Mouse (Mus musculus) small intestine, adult 2 months (tissue): ENCODE measurements at regions not wholly inside any gene's neighbourhood (a gene's known extent, or its start where the extent isn't known, plus 50 kb on each side); places are given as distances from the start of the nearest gene placed in this dataset.

Experiments
- H3K27ac ChIP-seq: fragments of 200-500 bp; 2 replicates; pipeline ENCODE4 v1.5.1; 2012; ENCODE audit warnings: low read depth, low read length, control low read depth, inconsistent platforms; ENCODE audit not compliant: insufficient read depth
- H3K27me3 ChIP-seq: fragments of 200-500 bp; 2 replicates; pipeline ENCODE4 v1.6.1; 2012; ENCODE audit warnings: mild to moderate bottlenecking, moderate library complexity, low read length, inconsistent platforms; ENCODE audit not compliant: control insufficient read depth, insufficient read depth
- H3K36me3 ChIP-seq: fragments of 200-500 bp; 2 replicates; pipeline ENCODE4 v1.6.1; 2012; ENCODE audit warnings: mild to moderate bottlenecking, low read length, control low read depth, inconsistent platforms; ENCODE audit not compliant: control insufficient read depth, insufficient read depth
- H3K4me1 ChIP-seq: fragments of 200-500 bp; 2 replicates; pipeline ENCODE4 v1.6.1; 2012; ENCODE audit warnings: low read length, inconsistent platforms, mixed read lengths; ENCODE audit not compliant: control insufficient read depth, insufficient read depth, insufficient read length
- H3K4me3 ChIP-seq: fragments of 200-500 bp; 2 replicates; pipeline ENCODE4 v1.5.1; 2012; ENCODE audit warnings: low read depth, mild to moderate bottlenecking, control low read depth, inconsistent platforms, low read length, moderate library complexity
- CTCF ChIP-seq: fragments of 200-500 bp; IDR thresholded peaks from 2 replicates; pipeline ENCODE4 v1.5.1; 2012; ENCODE audit warnings: low read depth, mild to moderate bottlenecking, control low read depth, inconsistent platforms, low read length, moderate library complexity, mixed read lengths; ENCODE audit not compliant: insufficient replicate concordance, insufficient read length; ENCODE audit errors: extremely low read depth
- POLR2A ChIP-seq: fragments of 200-500 bp; IDR thresholded peaks from 2 replicates; pipeline ENCODE4 v1.6.1; 2012; ENCODE audit warnings: low read depth, mild to moderate bottlenecking, control low read depth, inconsistent platforms, low read length, moderate library complexity
- WGBS: fragments of 180-500 bp; shearing (Covaris S2); methylation state at CpG from one replicate; pipeline ENCODE4 v1.1.7; 2018; 5-methylcytosine and 5-hydroxymethylcytosine counted together

GRCm38 (mm10) chr11:111177516-111177915 lies 111.6 kb downstream of the Kcnj2 start:
- TF ChIP-seq POLR2A (no peak), CTCF (no peak)
- WGBS, result 71% methylated on average over 4 of the region's 4 CpGs
- Histone ChIP-seq H3K4me1 (no peaks in the 10 kb centered on the region), H3K27ac (no peak overlapping the region), H3K36me3 (no peaks in the 10 kb centered on the region), H3K4me3 (no peak overlapping the region), H3K27me3 (no peaks in the 10 kb centered on the region)

GRCm38 (mm10) chr11:111197422-111197821 lies 131.5 kb downstream of the Kcnj2 start:
- Histone ChIP-seq H3K36me3 (no peaks in the 10 kb centered on the region), H3K27ac (no peak overlapping the region), H3K4me3 (no peak overlapping the region), H3K27me3 (no peaks in the 10 kb centered on the region), H3K4me1 (no peaks in the 10 kb centered on the region)
- TF ChIP-seq POLR2A (no peak), CTCF (no peak)
- WGBS, result 82% methylated on average over 4 of the region's 4 CpGs

GRCm38 (mm10) chr11:111200512-111200911 lies 134.5 kb downstream of the Kcnj2 start:
- Histone ChIP-seq H3K4me1 (no peaks in the 10 kb centered on the region), H3K27me3 (no peaks in the 10 kb centered on the region), H3K36me3 (no peaks in the 10 kb centered on the region), H3K27ac (no peak overlapping the region), H3K4me3 (no peak overlapping the region)
- 59% methylated on average over 2 of the region's 2 CpGs for WGBS
- TF ChIP-seq CTCF (no peak), POLR2A (no peak)

- Histone ChIP-seq H3K27ac (no peak overlapping the region), H3K4me1 (no peaks in the 10 kb centered on the region), H3K4me3 (no peak overlapping the region), H3K27me3 (no peaks in the 10 kb centered on the region), H3K36me3 (no peaks in the 10 kb centered on the region)
- TF ChIP-seq POLR2A, result no peak
Observed at GRCm38 (mm10) chr11:111202780-111203179, 136.8 kb downstream of the Kcnj2 start.

GRCm38 (mm10) chr11:111210565-111210964 lies 144.6 kb downstream of the Kcnj2 start:
- Histone ChIP-seq H3K27me3 (no peaks in the 10 kb centered on the region), H3K4me1 (no peaks in the 10 kb centered on the region), H3K27ac (no peak overlapping the region), H3K4me3 (no peak overlapping the region), H3K36me3 (no peaks in the 10 kb centered on the region)
- TF ChIP-seq CTCF, result no peak
- no peak for TF ChIP-seq POLR2A

GRCm38 (mm10) chr11:111212038-111212701 lies 146.2 kb downstream of the Kcnj2 start:
- no peak overlapping the region for H3K4me3 ChIP-seq
- no peaks in the 10 kb centered on the region for H3K27me3 ChIP-seq
- 65% methylated on average over 5 of the region's 5 CpGs for WGBS
- H3K4me1 ChIP-seq, result no peaks in the 10 kb centered on the region
- no peaks in the 10 kb centered on the region for H3K36me3 ChIP-seq
- H3K27ac ChIP-seq, result no peak overlapping the region
- no peak for TF ChIP-seq CTCF
- no peak for TF ChIP-seq POLR2A

- Histone ChIP-seq H3K4me3 (no peak overlapping the region), H3K4me1 (no peaks in the 10 kb centered on the region), H3K27ac (no peak overlapping the region), H3K36me3 (no peaks in the 10 kb centered on the region), H3K27me3 (no peaks in the 10 kb centered on the region)
- 53% methylated on average over 5 of the region's 5 CpGs for WGBS
- TF ChIP-seq POLR2A (no peak), CTCF (no peak)
Observed at GRCm38 (mm10) chr11:111212702-111213328, 146.9 kb downstream of the Kcnj2 start.
